Mouse (Mus musculus) forebrain, embryonic 10.5 days (tissue): ENCODE data around the gene Pusl1. TPM values are rescaled to one million over a fixed set of nuclear protein-coding genes. Genes with fewer than 3 reads are reported as not detected.

ENCODE experiments used
- DNase-seq: peaks from one replicate; pipeline ENCODE4 v3.0.0-alpha.2; 2017; ENCODE audit warnings: low spot score; ENCODE audit errors: extremely low spot score
- H3K27ac ChIP-seq: fragments of 300-500 bp; sonication (generic); 2 replicates; pipeline ENCODE4 v1.5.1; 2016; ENCODE audit warnings: mild to moderate bottlenecking
- H3K27me3 ChIP-seq: fragments of 300-500 bp; sonication (generic); 2 replicates; pipeline ENCODE4 v1.6.1; 2016; ENCODE audit warnings: mild to moderate bottlenecking; ENCODE audit not compliant: poor library complexity, severe bottlenecking
- H3K36me3 ChIP-seq: fragments of 300-500 bp; sonication (generic); replicated peaks from 2 replicates; pipeline ENCODE4 v1.6.1; 2016; ENCODE audit warnings: mild to moderate bottlenecking, moderate library complexity
- H3K4me1 ChIP-seq: fragments of 300-500 bp; sonication (generic); 2 replicates; pipeline ENCODE4 v1.6.1; 2016
- H3K4me3 ChIP-seq: fragments of 300-500 bp; sonication (generic); 2 replicates; pipeline ENCODE4 v1.5.1; 2016; ENCODE audit warnings: mild to moderate bottlenecking, moderate library complexity
- H3K9me3 ChIP-seq: fragments of 300-500 bp; sonication (generic); 2 replicates; pipeline ENCODE4 v1.6.1; 2016; ENCODE audit warnings: mild to moderate bottlenecking, moderate library complexity
- WGBS: fragments of 180-500 bp; shearing (Covaris S2); methylation state at CpG from one replicate; pipeline ENCODE4 v1.1.7; 2016; 5-methylcytosine and 5-hydroxymethylcytosine counted together
- polyA plus RNA-seq: library from polyadenylated mRNA; unstranded; fragments of >200 nt; fragmentation: Nextera tagmentation; extraction: Ambion mirVana; gene quantifications from 2 replicates; pipeline ENCODE4 v1.2.1, GENCODE M21; 2016

The Pusl1 gene
- polyA plus RNA-seq, 1 experiment from 2014 or later: 54.5 TPM

DNA sequence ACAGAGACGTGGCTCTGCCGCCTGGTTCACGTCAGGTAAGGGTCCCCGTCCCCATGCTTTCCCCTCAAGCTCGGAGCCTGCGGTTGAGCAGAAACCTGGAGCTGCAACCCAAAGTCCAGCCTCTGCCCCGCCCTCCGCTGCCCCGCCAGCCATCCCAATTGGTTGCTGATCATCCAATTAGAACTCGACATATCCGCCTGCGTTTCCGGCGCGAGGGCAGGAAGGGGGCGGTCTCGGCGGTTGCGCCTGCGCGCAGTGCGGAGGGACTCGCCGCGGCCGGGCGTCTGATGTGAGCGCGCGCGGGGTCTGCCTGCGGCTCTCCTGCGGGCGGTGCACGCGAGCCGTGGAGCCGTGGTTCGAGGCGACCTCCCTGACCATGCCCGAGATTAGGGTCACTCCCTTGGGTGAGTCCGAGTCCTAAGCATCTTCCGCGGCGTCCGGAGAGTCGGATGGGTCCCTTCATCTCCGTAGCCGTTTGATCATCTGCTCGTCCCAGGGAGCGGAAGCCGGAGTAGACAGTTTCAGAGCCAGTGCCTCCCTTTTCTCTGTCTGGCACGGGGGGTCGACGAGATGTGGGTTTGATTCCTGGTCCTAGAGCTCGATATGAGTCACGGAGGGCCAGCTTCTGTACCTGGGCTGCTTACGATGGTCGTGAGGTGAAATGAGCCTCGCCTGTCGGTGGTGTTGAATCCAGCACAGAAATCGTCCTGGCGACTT is 22.1 kb downstream of the Pusl1 start, which contains the start of the genes Cptp and Ints11:
Gene Cptp (minus strand): TSS at position 124 of the 717 bp plus-strand sequence.
Gene Ints11 (plus strand): TSS at position 230 of the 717 bp plus-strand sequence.
- DNase-seq: peak; percentile 97
- Histone ChIP-seq H3K9me3 (no peaks in the 10 kb centered on the region), H3K4me3 (peak within 1 kb of the TSS; percentile 84), H3K27me3 (no peaks in the 10 kb centered on the region), H3K27ac (peak within 1 kb of the TSS; percentile 88), H3K4me1 (peaks cover 26% of the 10 kb centered on the region), H3K36me3 (peaks cover 63% of the 10 kb centered on the region)
- WGBS: under 1% methylated on average over 63 of the region's 63 CpGs

DNA sequence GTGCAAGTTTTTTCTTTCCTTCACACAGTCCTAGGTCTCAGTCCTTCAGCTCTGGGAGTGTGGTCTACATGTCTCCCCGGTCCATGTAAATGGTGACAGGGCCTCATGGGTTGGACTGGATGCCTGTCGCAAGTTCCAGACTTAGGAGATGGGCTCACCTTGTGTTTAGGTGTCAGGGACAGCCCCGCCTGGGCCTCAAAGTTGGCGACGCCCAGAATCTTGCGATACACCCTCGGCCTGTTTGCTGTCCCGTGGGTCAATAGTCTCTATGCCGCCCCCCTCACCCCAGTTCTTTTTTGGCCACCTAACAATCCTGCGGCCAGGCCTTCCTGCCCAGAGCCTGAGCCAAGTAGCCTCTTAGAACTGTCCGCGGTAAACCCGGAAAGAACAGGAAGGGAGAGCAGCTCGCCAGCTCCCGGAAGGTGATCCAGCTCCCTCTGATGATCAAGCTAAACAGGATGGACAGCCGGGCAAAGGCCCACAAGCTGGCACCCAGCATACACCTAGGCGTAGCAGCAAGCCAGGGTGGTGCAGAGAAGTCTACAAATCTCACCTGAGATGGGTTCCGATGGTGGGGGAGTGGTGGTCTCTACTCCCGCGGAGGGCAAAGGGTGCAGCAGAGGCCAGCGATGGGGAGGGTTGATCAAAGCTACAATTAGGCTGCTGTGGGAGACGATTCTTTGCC is 22.8 kb downstream of the Pusl1 start:
- DNase-seq: no peak
- H3K27ac ChIP-seq: peak overlapping the region; percentile 88
- H3K4me1 ChIP-seq: peaks cover 26% of the 10 kb centered on the region
- H3K9me3 ChIP-seq: no peaks in the 10 kb centered on the region
- 14% methylated on average over 22 of the region's 22 CpGs for WGBS
- H3K36me3 ChIP-seq: peaks cover 56% of the 10 kb centered on the region
- H3K27me3 ChIP-seq: no peaks in the 10 kb centered on the region
- peak overlapping the region; percentile 84 for H3K4me3 ChIP-seq

DNA sequence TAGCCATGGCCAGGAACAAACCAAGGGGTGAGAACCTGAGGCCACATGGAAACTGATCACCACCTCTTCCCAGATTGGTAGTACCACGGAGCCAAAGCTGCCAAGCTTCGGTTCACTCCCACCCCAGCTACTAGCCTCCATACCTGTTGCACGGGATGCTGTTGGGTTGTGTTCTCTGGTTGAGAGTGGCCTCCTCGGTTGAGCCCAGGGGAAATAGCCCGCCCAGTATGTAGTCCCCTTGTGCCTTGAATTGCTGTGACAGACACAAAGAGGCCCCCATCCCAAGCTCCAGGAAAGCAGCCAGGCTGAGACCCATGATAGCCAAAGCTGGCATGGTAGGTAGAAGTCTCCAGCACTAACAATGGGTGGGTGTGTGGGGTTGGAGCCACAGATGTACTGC is 28.6 kb downstream of the Pusl1 start, which contains the start of gene Tas1r3:
Gene Tas1r3 (minus strand): TSS at position 362 of the 400 bp plus-strand sequence.
- 83% methylated on average over 5 of the region's 5 CpGs for WGBS
- H3K36me3 ChIP-seq: peaks cover 66% of the 10 kb centered on the region

DNA sequence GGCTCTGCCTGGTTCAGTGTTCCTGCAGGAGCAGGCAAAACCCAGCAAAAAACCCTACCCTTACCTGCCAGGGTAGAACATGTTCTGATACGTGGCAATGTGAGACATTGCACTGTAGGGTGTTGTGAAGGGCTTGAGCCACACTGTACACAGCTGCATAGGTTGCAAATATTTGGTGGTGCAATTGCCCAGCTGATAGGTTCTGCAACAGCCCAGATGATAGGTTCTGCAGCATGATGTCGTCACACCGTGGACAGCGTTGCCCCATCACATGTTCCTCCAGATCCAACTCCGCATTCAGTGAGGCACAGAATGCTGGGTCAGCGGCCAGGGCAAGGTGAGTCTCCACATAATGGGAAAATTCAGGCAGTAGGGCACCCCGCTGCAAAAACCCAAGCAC is 29.8 kb downstream of the Pusl1 start:
- no peaks in the 10 kb centered on the region for H3K4me1 ChIP-seq
- peaks cover 76% of the 10 kb centered on the region for H3K36me3 ChIP-seq
- H3K4me3 ChIP-seq: no peak overlapping the region
- DNase-seq: no peak
- H3K9me3 ChIP-seq: no peaks in the 10 kb centered on the region
- no peak overlapping the region for H3K27ac ChIP-seq
- 91% methylated on average over 7 of the region's 7 CpGs for WGBS
- H3K27me3 ChIP-seq: no peaks in the 10 kb centered on the region

More for the DNA sequence above, 28.6 kb downstream of the Pusl1 start, which contains the start of gene Tas1r3:
- no peak within 1 kb of the TSS for H3K4me3 ChIP-seq
- no peaks in the 10 kb centered on the region for H3K9me3 ChIP-seq
- no peak within 1 kb of the TSS for H3K27ac ChIP-seq
- no peaks in the 10 kb centered on the region for H3K27me3 ChIP-seq
- DNase-seq: no peak
- H3K4me1 ChIP-seq: no peaks in the 10 kb centered on the region

DNA sequence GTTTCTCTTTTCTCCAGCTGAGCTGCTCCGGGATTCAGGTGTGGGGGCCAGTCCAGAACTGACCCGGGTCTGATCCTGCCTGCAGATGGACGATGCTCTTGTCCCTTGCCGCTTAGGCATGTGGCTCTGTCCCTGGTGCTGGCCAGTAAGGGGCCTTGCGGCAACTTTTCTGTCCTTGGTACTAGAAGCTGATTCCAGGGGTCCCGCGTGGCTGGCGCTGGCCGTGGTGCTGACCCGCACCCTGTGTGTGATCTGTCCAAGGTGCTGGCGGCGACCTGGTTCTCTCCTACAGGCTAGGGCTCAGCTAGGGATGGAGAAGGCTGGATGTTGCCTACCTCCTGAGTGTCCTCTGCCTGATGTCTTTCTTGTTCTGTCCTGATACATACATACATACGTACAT is 32.3 kb downstream of the Pusl1 start:
- 31% methylated on average over 13 of the region's 13 CpGs for WGBS
- no peaks in the 10 kb centered on the region for H3K9me3 ChIP-seq
- DNase-seq: peak; percentile 74
- H3K4me1 ChIP-seq: no peaks in the 10 kb centered on the region
- H3K36me3 ChIP-seq: peaks cover 77% of the 10 kb centered on the region
- H3K27me3 ChIP-seq: no peaks in the 10 kb centered on the region
- no peak overlapping the region for H3K27ac ChIP-seq
- no peak overlapping the region for H3K4me3 ChIP-seq

DNA sequence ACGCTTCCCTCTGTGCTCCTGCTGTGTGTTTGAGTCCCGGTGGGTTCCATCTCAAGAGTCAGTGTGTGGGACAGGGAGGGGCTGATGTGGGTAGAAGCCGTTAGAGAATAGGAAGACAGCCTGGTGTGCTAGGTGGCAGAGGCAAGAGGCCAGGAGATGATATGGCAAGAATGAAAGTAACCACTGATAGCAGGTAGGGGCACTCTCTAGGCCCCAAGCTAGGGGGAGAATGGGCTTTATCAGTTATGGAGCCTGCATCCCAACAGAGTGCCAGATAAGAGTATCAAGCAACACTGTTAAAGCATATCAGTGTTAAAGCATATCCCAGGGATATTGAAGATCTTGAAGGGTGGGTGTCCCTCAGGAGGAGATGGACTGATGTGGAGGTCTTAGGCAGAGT is 34.7 kb downstream of the Pusl1 start:
- Histone ChIP-seq H3K4me1 (no peaks in the 10 kb centered on the region), H3K4me3 (no peak overlapping the region), H3K27ac (no peak overlapping the region), H3K9me3 (no peaks in the 10 kb centered on the region), H3K27me3 (no peaks in the 10 kb centered on the region), H3K36me3 (peaks cover 94% of the 10 kb centered on the region)
- WGBS: 92% methylated on average over 3 of the region's 3 CpGs
- no peak for DNase-seq

DNA sequence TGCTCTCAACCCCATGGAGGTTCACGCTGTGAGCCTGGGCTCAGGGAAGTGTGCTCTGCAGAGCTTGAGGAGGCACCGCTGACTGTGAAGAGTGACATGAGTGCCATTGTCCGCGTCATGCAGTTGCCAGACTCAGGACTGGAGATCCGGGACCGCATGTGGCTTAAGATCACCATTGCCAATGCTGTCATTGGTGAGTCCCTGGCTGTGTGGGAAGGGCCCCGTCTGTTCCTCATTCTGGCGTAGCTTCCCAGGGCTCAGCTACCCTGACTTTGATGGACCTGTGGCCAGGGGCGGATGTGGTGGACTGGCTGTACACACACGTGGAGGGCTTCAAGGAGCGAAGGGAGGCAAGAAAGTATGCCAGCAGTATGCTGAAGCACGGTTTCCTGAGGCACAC is 35.5 kb downstream of the Pusl1 start:
- Histone ChIP-seq H3K27ac (no peak overlapping the region), H3K9me3 (no peaks in the 10 kb centered on the region), H3K36me3 (peaks cover 89% of the 10 kb centered on the region), H3K4me1 (no peaks in the 10 kb centered on the region), H3K4me3 (no peak overlapping the region), H3K27me3 (no peaks in the 10 kb centered on the region)
- no peak for DNase-seq
- WGBS: 93% methylated on average over 12 of the region's 12 CpGs

DNA sequence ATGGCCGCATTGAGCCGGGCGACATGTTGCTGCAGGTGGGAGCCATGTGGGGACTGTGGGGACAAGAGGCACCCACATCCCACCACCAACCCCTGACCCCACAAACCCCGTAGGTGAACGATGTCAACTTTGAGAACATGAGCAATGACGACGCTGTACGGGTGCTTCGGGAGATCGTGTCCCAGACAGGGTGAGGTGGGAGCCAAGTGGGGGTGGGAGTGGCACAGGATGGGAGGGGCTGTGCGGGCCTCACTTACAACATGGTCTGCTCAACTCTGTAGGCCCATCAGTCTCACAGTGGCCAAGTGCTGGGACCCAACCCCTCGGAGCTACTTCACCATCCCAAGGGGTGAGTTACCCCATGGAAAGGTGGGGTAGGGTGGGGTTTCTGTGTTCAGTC is 36.6 kb downstream of the Pusl1 start:
- H3K27ac ChIP-seq: no peak overlapping the region
- H3K9me3 ChIP-seq: no peaks in the 10 kb centered on the region
- no peak for DNase-seq
- H3K36me3 ChIP-seq: peaks cover 87% of the 10 kb centered on the region
- 98% methylated on average over 12 of the region's 12 CpGs for WGBS
- peaks cover 6% of the 10 kb centered on the region for H3K4me1 ChIP-seq
- no peak overlapping the region for H3K4me3 ChIP-seq
- no peaks in the 10 kb centered on the region for H3K27me3 ChIP-seq

DNA sequence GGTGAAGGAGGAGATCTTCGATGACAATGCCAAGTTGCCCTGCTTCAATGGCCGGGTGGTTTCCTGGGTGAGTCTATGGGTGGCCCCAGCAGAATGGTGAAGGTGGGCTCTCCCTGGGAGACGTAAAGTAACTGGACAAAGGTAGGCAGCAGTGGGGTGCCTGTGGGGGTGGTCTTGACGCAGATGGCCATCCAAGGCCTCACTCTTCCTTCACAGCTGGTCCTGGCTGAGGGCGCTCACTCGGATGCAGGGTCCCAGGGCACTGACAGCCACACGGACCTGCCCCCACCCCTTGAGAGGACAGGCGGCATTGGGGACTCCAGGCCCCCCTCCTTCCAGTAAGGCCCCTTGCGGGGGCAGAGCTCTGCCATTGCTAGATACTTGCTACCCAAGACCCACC is 38.2 kb downstream of the Pusl1 start:
- WGBS: 92% methylated on average over 9 of the region's 9 CpGs
- Histone ChIP-seq H3K36me3 (peaks cover 73% of the 10 kb centered on the region), H3K27ac (no peak overlapping the region), H3K4me1 (peaks cover 22% of the 10 kb centered on the region), H3K27me3 (no peaks in the 10 kb centered on the region), H3K9me3 (no peaks in the 10 kb centered on the region), H3K4me3 (no peak overlapping the region)
- no peak for DNase-seq

DNA sequence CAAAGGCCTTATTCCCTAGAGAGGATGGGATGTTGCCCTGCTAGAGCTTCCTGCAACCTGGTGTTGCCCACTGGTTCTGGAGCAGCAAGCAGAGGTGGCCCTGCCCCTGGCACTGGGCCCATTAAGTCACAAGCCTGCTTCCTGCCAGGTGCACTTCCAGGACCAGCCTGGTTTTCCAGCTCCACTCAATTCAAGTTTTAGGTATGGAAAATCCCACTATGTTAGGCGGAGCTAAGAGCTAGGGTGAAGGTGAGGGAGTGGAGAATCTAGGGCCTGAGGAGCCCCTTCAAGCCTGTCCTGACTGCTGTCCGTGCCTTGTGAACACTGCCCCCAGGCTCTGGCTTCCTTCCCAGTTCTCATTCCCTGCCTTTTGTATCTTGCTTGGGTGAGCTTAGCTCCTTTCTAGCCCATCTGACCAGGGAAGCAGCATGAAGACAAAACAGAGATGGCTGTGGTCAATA is 39.6 kb downstream of the Pusl1 start:
- no peaks in the 10 kb centered on the region for H3K9me3 ChIP-seq
- no peak for DNase-seq
- H3K36me3 ChIP-seq: peaks cover 59% of the 10 kb centered on the region
- 86% methylated on average over 2 of the region's 2 CpGs for WGBS
- H3K27ac ChIP-seq: no peak overlapping the region
- H3K27me3 ChIP-seq: no peaks in the 10 kb centered on the region
- H3K4me3 ChIP-seq: no peak overlapping the region
- H3K4me1 ChIP-seq: peaks cover 33% of the 10 kb centered on the region

DNA sequence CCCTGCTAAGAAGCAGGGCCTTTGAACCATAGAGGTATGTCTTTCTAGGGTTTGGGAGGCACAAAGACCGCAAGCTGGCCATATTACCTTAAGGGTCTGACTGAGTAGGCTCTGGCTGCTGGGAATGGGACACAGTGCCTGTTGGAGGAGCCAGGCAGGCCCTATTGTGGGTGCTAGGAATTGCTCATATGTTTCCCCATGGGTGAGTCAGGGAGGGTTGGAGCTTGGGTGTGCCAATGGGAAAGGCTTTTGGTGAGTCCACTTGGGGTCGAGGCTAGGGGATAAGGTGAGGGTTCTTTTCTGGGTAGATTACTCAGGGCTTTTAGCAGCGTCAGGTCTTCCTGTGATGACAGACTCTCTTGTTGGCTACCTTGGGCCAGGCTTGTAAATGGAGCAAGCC is 40.2 kb downstream of the Pusl1 start:
- no peak overlapping the region for H3K4me3 ChIP-seq
- no peaks in the 10 kb centered on the region for H3K9me3 ChIP-seq
- peaks cover 53% of the 10 kb centered on the region for H3K36me3 ChIP-seq
- no peaks in the 10 kb centered on the region for H3K27me3 ChIP-seq
- peaks cover 39% of the 10 kb centered on the region for H3K4me1 ChIP-seq
- WGBS: 94% methylated on average over 3 of the region's 3 CpGs
- H3K27ac ChIP-seq: no peak overlapping the region
- DNase-seq: no peak

DNA sequence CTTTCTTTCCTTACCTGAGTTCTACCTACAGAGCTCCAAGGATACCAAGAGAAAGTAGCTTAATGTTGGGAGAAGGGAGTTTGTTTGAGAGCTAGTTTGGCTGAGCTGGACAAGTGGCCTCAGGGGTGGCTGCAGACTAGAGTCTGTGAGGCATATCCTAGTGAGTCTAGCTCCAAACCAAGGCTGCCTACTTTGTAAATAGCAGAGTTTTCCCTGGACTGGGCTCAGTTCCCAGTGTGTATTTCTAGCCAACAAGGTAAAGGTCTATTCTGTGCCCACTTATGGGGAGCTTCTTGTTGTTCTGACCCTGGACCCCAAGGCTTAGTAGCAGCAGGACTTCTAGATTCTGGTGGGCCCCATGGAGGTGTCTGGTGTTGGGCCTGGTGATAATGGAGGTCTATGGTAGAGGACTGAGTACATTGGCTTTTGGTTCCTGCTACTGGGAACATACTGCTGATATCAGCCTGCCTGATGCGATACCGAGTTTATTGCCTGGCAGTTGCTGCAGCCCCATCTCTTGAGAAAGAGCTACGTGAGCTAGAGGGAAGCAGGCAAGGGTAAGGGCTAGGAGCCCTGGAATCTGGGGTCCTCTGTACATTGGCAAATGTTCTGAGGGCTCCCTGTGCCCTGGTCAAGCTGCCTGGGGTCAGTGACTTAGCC is 41.7 kb downstream of the Pusl1 start:
- no peaks in the 10 kb centered on the region for H3K27me3 ChIP-seq
- WGBS: 92% methylated on average over 3 of the region's 3 CpGs
- H3K4me1 ChIP-seq: peaks cover 40% of the 10 kb centered on the region
- DNase-seq: no peak
- no peak overlapping the region for H3K27ac ChIP-seq
- peak overlapping the region; percentile 6; the same call in 1 of the 2 replicates for H3K4me3 ChIP-seq
- no peaks in the 10 kb centered on the region for H3K9me3 ChIP-seq
- peaks cover 38% of the 10 kb centered on the region for H3K36me3 ChIP-seq
